Mouse (Mus musculus): Measurements from ENCODE around the gene Gtf2h1. TPM values are rescaled to one million over a fixed set of nuclear protein-coding genes. Genes with fewer than 3 reads are reported as not detected.

Gtf2h1 gene
- polyA plus RNA-seq, 1 experiment from 2014 or later, result 83.6 TPM

Other genes with a start within 250 kb of the Gtf2h1 start
- gene Sergef, start 156.3 kb upstream of the Gtf2h1 start, polyA plus RNA-seq (2014; fragmentation: Nextera tagmentation; extraction: Ambion mirVana), result 13.2 and 15.7 TPM in 2 replicates
- 0.11 and 0.30 TPM in 2 replicates for gene Tph1, start 123.6 kb upstream of the Gtf2h1 start, polyA plus RNA-seq (2014; fragmentation: Nextera tagmentation; extraction: Ambion mirVana)
- 30.7 and 32.7 TPM in 2 replicates for gene Saal1, start 85.4 kb upstream of the Gtf2h1 start, polyA plus RNA-seq (2014; fragmentation: Nextera tagmentation; extraction: Ambion mirVana)
- gene Saa3, start 80.4 kb upstream of the Gtf2h1 start, polyA plus RNA-seq (2014; fragmentation: Nextera tagmentation; extraction: Ambion mirVana), result 0.29 and 0.78 TPM in 2 replicates
- gene Saa4, start 63.5 kb upstream of the Gtf2h1 start, polyA plus RNA-seq (2014; fragmentation: Nextera tagmentation; extraction: Ambion mirVana), result 5.7 and 6.1 TPM in 2 replicates
- gene Saa1, start 53.1 kb upstream of the Gtf2h1 start, polyA plus RNA-seq (2014; fragmentation: Nextera tagmentation; extraction: Ambion mirVana), result 0.90 and 1.1 TPM in 2 replicates
- 1.2 TPM in 1 of 2 replicates, not detected in the other for gene Saa2, start 44.3 kb upstream of the Gtf2h1 start, polyA plus RNA-seq (2014; fragmentation: Nextera tagmentation; extraction: Ambion mirVana)
- gene Hps5, start within 50 bp of the Gtf2h1 start, polyA plus RNA-seq (2014; fragmentation: Nextera tagmentation; extraction: Ambion mirVana), result 15.5 and 16.7 TPM in 2 replicates
- 3,525 and 3,814 TPM in 2 replicates for gene Ldha, start 45.4 kb downstream of the Gtf2h1 start, polyA plus RNA-seq (2014; fragmentation: Nextera tagmentation; extraction: Ambion mirVana)
- 0.17 and 0.73 TPM in 2 replicates for gene Ldhc, start 65.1 kb downstream of the Gtf2h1 start, polyA plus RNA-seq (2014; fragmentation: Nextera tagmentation; extraction: Ambion mirVana)
- gene Tsg101, start 123.9 kb downstream of the Gtf2h1 start, polyA plus RNA-seq (2014; fragmentation: Nextera tagmentation; extraction: Ambion mirVana), result 129 and 133 TPM in 2 replicates
- gene Uevld, start 162.4 kb downstream of the Gtf2h1 start, polyA plus RNA-seq (2014; fragmentation: Nextera tagmentation; extraction: Ambion mirVana), result 9.1 and 10.5 TPM in 2 replicates
- not detected in 2 replicates for gene Gm9999, start 187.5 kb downstream of the Gtf2h1 start, polyA plus RNA-seq (2014; fragmentation: Nextera tagmentation; extraction: Ambion mirVana)
- gene Spty2d1, start 212.3 kb downstream of the Gtf2h1 start, polyA plus RNA-seq (2014; fragmentation: Nextera tagmentation; extraction: Ambion mirVana), result 21.4 and 25.3 TPM in 2 replicates

Measured in liver, embryonic 11.5 days (tissue).